Mouse (Mus musculus): ENCODE measurements around the gene Rims4.

DNA sequence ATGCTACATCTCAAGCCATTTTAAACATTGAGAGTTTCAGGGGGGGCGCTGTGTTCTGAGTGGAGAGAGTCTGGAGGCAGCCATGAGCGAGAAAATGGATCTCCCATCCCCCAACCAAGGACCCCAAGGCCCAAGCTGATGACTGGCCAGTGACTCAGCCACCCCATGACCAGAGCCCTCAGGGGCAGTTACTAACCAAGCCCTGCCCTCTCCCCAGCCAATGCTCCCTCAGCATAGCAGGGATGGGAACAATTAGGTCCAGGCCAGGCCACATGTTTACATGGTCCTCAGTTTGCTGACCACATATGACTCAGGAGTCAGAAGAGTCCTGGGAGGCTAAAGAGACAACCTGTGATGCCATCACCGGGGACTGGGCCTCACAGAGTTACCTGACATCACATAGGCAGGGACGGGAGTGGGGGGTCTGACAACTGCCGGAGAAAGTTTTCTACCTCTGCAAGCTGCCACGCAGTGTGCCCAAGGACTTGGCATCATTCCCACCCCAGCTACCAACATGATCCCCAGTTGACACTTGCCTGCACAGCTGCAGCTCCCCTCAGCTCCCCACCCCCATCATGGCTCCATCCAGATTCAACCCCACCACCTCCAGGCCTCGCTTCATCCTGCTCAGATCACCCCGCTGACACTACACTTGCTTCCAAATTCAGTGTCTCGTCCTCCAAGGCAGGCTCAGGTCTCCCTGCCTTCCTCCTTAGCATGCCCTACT is 103.6 kb downstream of the Rims4 start:
- no peak for TF ChIP-seq GATA1 (IDR thresholded peaks at IDR 0.05; ENCODE audit: low read length)
- TF ChIP-seq TAL1 (IDR thresholded peaks at IDR 0.05; ENCODE audit: low read length), result no peak

Data from erythroblast, embryonic 14.5 days (primary cell).